Mouse (Mus musculus) MEL (cell line): Measurements from ENCODE around the gene Sytl3. TPM values are rescaled to one million over a fixed set of nuclear protein-coding genes. Genes with fewer than 3 reads are reported as not detected.
"Not testable (repeated sequence)": the region's sequence is repeated elsewhere in the genome, so short reads cannot be mapped to it uniquely, and the experiment has no call there.

Experiments used
- DNase-seq: peaks from one replicate; pipeline ENCODE4 v3.0.0; 2011; ENCODE audit warnings: low read depth, low spot score
- H3K27ac ChIP-seq: 2 replicates; pipeline ENCODE4 v1.5.1; 2012; ENCODE audit warnings: low read depth, mild to moderate bottlenecking, control low read depth, low read length, moderate library complexity; ENCODE audit not compliant: control insufficient read depth
- H3K27me3 ChIP-seq, 2 experiments: fragments of 150-350 bp in 1 of 2; sonication (generic) in 1 of 2; 2 replicates each; pipeline ENCODE4 v1.6.1; 2012; ENCODE audit warnings: low read length in 2 of 2, mild to moderate bottlenecking in 2 of 2, improper control_type of control experiment in 1 of 2, moderate library complexity in 1 of 2; ENCODE audit not compliant: insufficient read depth in 2 of 2, control insufficient read depth in 1 of 2
- H3K36me3 ChIP-seq, 2 experiments: 2 replicates each; pipeline ENCODE4 v1.6.1; 2012 to 2014; ENCODE audit warnings: low read length in 2 of 2, improper control_type of control experiment in 1 of 2, inconsistent platforms in 1 of 2, mild to moderate bottlenecking in 1 of 2; ENCODE audit not compliant: insufficient read depth in 2 of 2, control insufficient read depth in 1 of 2
- H3K4me1 ChIP-seq, 2 experiments: fragments of 150-350 bp in 1 of 2; sonication (generic) in 1 of 2; 2 replicates each; pipeline ENCODE4 v1.6.1; 2012; ENCODE audit warnings: low read length in 2 of 2, improper control_type of control experiment in 1 of 2, mild to moderate bottlenecking in 1 of 2; ENCODE audit not compliant: insufficient read depth in 2 of 2, control insufficient read depth in 1 of 2
- H3K4me3 ChIP-seq, 2 experiments: fragments of 150-350 bp in 1 of 2; sonication (generic) in 1 of 2; 2 replicates each; pipeline ENCODE4 v1.5.1; 2012; ENCODE audit warnings: low read depth in 2 of 2, low read length in 2 of 2, mild to moderate bottlenecking in 2 of 2, moderate library complexity in 2 of 2, control low read depth in 1 of 2, improper control_type of control experiment in 1 of 2; ENCODE audit not compliant: control insufficient read depth in 1 of 2, insufficient read depth in 1 of 2
- H3K79me2 ChIP-seq: 2 replicates; pipeline ENCODE4 v1.6.1; 2012; ENCODE audit warnings: mild to moderate bottlenecking, low read length, moderate library complexity; ENCODE audit not compliant: control insufficient read depth, poor library complexity, insufficient read depth
- H3K9ac ChIP-seq: 2 replicates; pipeline ENCODE4 v1.6.1; 2012; ENCODE audit warnings: low read depth, mild to moderate bottlenecking, control low read depth, low read length, moderate library complexity; ENCODE audit not compliant: control insufficient read depth, poor library complexity, severe bottlenecking
- H3K9me3 ChIP-seq: fragments of 150-350 bp; sonication (generic); replicated peaks from 2 replicates; pipeline ENCODE4 v1.6.1; 2012; ENCODE audit warnings: mild to moderate bottlenecking, low read length, improper control_type of control experiment, moderate library complexity; ENCODE audit not compliant: insufficient read depth
- polyA plus RNA-seq, 2 experiments: library from polyadenylated mRNA; stranded (reverse) in 1 of 2; unstranded in 1 of 2; fragments of >175 nt in 1 of 2; fragments of >200 nt in 1 of 2; gene quantifications; 2 replicates each; pipeline versions ENCODE4 v1.2.1 to v1.2.4; 2012; ENCODE audit warnings: low replicate concordance in 2 of 2, low read depth in 1 of 2; ENCODE audit not compliant: insufficient read length in 2 of 2, insufficient read depth in 1 of 2, missing spikeins in 1 of 2
- total RNA-seq: library from RNA; depleted of rRNA; stranded (reverse); fragments of 300-350 nt; gene quantifications from 2 replicates; pipeline ENCODE4 v1.2.3, GENCODE M21; 2012

Gene Sytl3
- total and polyA plus RNA-seq, 3 experiments = not detected

- H3K4me1 ChIP-seq, H3K27ac ChIP-seq, H3K9me3 ChIP-seq, H3K79me2 ChIP-seq, H3K36me3 ChIP-seq, H3K9ac ChIP-seq, DNase-seq, H3K27me3 ChIP-seq, H3K4me3 ChIP-seq: not testable (repeated sequence)
These were observed 43.8 kb downstream of the Sytl3 start for GRCm38 (mm10) chr17:6702625-6703221.

GRCm38 (mm10) chr17:6703381-6704270, 44.7 kb downstream of the Sytl3 start:
- not testable (repeated sequence) for H3K4me3 ChIP-seq, H3K9me3 ChIP-seq, H3K27ac ChIP-seq, H3K36me3 ChIP-seq, H3K4me1 ChIP-seq, DNase-seq, H3K27me3 ChIP-seq, H3K79me2 ChIP-seq, H3K9ac ChIP-seq

DNA sequence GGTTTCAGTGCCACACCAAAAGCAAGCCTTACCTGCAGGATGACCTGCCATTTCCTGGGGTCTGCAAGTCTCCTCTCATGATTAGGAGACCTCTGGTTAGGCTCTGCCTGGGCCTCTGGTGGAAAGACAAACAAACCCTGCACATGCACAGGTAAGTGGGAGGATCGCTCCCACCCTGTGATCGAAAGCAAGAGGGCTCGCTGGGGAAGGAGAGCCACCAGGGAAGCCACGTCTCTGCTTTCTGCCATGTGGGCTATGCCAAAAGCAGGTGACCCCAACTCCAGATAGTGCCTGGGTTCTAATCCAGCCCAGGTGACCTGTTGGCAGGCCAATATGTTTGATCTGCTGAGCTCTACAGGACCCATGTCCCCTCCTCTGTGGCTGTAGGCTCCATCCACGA, 47.6 kb downstream of the Sytl3 start:
- not testable (repeated sequence) for H3K27ac ChIP-seq

GRCm38 (mm10) chr17:6707422-6707821, 48.5 kb downstream of the Sytl3 start:
- not testable (repeated sequence) for H3K79me2 ChIP-seq, DNase-seq, H3K4me3 ChIP-seq, H3K9ac ChIP-seq, H3K27me3 ChIP-seq, H3K27ac ChIP-seq, H3K9me3 ChIP-seq, H3K4me1 ChIP-seq, H3K36me3 ChIP-seq

More for the DNA sequence above, 47.6 kb downstream of the Sytl3 start:
- H3K27me3 ChIP-seq, H3K79me2 ChIP-seq, H3K4me1 ChIP-seq, H3K4me3 ChIP-seq, H3K36me3 ChIP-seq, H3K9ac ChIP-seq, DNase-seq, H3K9me3 ChIP-seq: not testable (repeated sequence)

DNA sequence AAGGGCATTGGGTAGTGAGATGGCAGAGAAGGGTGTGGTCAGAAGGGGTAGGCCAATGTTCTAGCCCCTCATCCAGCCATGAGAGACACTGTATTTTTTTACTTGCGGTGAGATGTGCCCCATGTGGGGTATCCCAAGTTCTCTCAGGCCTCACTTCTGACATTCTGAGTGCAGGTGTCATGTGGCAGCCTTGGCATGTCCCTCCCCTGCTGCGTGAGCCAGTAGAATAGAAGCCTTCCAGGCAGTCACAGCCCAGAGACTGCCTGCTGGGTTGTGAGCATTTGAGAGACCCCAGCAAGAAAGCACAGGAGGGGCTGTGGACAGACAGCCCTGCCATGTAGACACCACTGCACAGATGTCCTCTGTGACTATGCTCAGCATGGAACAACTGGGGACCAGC, 49.3 kb downstream of the Sytl3 start:
- H3K27ac ChIP-seq, DNase-seq, H3K4me3 ChIP-seq, H3K4me1 ChIP-seq, H3K9ac ChIP-seq, H3K36me3 ChIP-seq, H3K27me3 ChIP-seq, H3K9me3 ChIP-seq, H3K79me2 ChIP-seq: not testable (repeated sequence)

DNA sequence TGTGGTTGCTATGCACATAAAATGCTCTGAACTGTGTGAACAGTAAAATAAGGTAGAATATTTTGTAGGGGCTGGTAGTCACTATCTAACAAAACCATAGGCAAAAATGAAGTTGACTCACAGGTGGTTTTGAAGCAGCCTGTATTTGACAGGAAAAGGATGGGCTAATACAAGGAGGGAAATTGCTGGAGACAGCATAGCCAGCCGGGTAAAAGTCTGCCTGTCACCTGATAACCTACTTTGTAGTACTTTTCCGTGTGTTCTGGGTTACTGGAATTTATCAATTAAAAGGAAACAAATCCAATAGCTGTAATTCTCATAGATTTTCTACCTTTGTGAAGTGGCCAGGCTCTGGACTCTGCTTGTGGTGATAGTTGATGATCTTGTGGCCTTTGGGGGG, 54.6 kb downstream of the Sytl3 start:
- not testable (repeated sequence) for H3K79me2 ChIP-seq, H3K27me3 ChIP-seq, H3K4me1 ChIP-seq, H3K4me3 ChIP-seq, DNase-seq, H3K9ac ChIP-seq, H3K27ac ChIP-seq, H3K9me3 ChIP-seq, H3K36me3 ChIP-seq

DNA sequence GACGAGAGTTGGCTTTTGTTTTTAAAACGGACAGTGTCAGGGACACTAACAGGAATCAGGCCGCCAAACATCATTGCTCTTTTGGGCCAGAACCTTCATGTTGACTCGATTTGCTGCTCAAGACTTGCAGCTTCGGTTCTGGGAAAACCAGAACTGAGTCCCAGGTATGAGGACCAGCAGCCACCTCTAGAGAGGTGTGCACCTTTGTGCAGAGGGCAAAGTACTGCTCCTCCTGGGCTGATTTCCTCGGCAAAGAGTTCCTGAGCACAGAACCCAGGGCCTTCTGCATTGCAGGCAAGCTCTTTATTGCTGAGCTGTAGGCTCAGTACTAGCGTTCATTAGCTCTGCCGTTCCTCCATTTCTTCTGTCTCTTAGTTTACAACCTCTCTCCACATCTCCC, 55.1 kb downstream of the Sytl3 start:
- not testable (repeated sequence) for H3K4me1 ChIP-seq, DNase-seq, H3K9me3 ChIP-seq, H3K9ac ChIP-seq, H3K27me3 ChIP-seq, H3K79me2 ChIP-seq, H3K27ac ChIP-seq, H3K4me3 ChIP-seq, H3K36me3 ChIP-seq
